Comparison of ENCODE assay signal across 17 mouse cellular contexts in the genomic region with DNA sequence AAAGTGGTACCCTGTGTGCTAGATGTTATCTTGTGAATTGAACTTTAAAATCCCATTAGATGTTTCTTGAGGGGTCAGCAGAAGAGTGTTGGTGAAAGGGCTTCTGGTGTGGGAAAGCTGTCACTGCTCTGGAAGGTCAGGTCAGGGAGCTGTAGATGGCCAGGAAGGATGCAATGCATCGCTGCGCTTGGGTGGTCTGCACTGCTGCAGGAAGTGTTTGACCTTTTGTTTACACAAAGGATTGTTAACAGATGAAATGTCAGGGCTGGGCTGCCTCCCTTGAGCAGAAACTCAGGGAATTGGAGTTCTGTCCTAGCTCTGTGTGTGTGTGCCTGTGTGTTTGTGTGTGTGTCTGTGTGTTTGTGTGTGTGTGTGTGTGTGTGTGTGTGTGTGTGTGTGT.
DNase-seq lines count a peak whose midpoint lies in the region; ATAC-seq and TF ChIP-seq lines count a peak whose summit lies in the region.
"Had no signal": no experiment of that assay in that cellular context is flagged by ENCODE, and none has a peak within 500 bp of the region (broad histone marks: within the 10 kb centered on the region; RNA-seq: fewer than 3 reads in every experiment).

No protein-coding gene starts in this region.

- no peak for TF ChIP-seq POLR2A in brain, embryonic 14.5 days (IDR thresholded peaks at IDR 0.05; ENCODE audit: borderline replicate concordance, extremely low read depth, insufficient read depth, insufficient read length, poor library complexity, severe bottlenecking)

- no peak overlapping the region for H3K4me3 ChIP-seq in kidney, embryonic 14.5 days (ENCODE audit: low read length)
- H3K4me3 ChIP-seq: heart, embryonic 12.5 days; midbrain, embryonic 12.5 days had no signal

- H3K36me3 ChIP-seq in kidney, embryonic 14.5 days (ENCODE audit: control insufficient read depth, insufficient read depth, low read length), result no peaks in the 10 kb centered on the region
- H3K36me3 ChIP-seq: heart, embryonic 12.5 days; midbrain, embryonic 12.5 days had no signal

- no peak for TF ChIP-seq CTCF in brain, embryonic 14.5 days (IDR thresholded peaks at IDR 0.05; ENCODE audit: borderline replicate concordance, extremely low read depth, insufficient read depth, insufficient read length)

- no peak for DNase-seq in kidney, adult 9 months
- DNase-seq in lung, postnatal 10 days, result peak; percentile 13
- no peak for DNase-seq in lung, postnatal 25 days (ENCODE audit: low spot score)
- peak; percentile 10 for DNase-seq in brain, embryonic 14.5 days (ENCODE audit: low read depth)
- DNase-seq in mesoderm, embryonic 11.5 days (ENCODE audit: low read depth, low spot score), result peak; percentile 51
- no peak for DNase-seq in cerebellum, adult 8-10 months
- no peak for DNase-seq in cerebellum, postnatal 10 days
- DNase-seq: B cell, adult 2 months; cerebellum, adult 18-20 months; gastrocnemius, postnatal 25 days; heart, postnatal 36 days; liver; lung, adult 2 months; thymus, adult 18-20 months had no signal

- H3K9me3 ChIP-seq in kidney, embryonic 14.5 days (ENCODE audit: control insufficient read depth, low read length), result no peaks in the 10 kb centered on the region
- H3K9me3 ChIP-seq: heart, embryonic 12.5 days; midbrain, embryonic 12.5 days had no signal

- no peaks in the 10 kb centered on the region for H3K27me3 ChIP-seq in kidney, embryonic 14.5 days (ENCODE audit: control insufficient read depth, insufficient read depth, low read length)
- H3K27me3 ChIP-seq: heart, embryonic 12.5 days; midbrain, embryonic 12.5 days had no signal

- 0% methylated on average over 2 of the region's 2 CpGs for WGBS in kidney, embryonic 14.5 days

- H3K4me2 ChIP-seq in kidney, embryonic 14.5 days (replicated peaks; ENCODE audit: low read depth, low read length), result no peak overlapping the region
- H3K4me2 ChIP-seq: heart, embryonic 12.5 days; midbrain, embryonic 12.5 days had no signal

- H3K9ac ChIP-seq in kidney, embryonic 14.5 days (ENCODE audit: low read depth, low read length), result no peak overlapping the region
- H3K9ac ChIP-seq: heart, embryonic 12.5 days; midbrain, embryonic 12.5 days had no signal

- peak; percentile 91 for ATAC-seq in kidney, embryonic 14.5 days (ENCODE audit: low FRiP score, low TSS enrichment)

- H3K4me1 ChIP-seq in kidney, embryonic 14.5 days (ENCODE audit: control insufficient read depth, insufficient read depth, low read length), result no peaks in the 10 kb centered on the region
- H3K4me1 ChIP-seq: heart, embryonic 12.5 days had no signal

- no peak overlapping the region for H3K27ac ChIP-seq in kidney, embryonic 14.5 days (ENCODE audit: low read depth, low read length)
- H3K27ac ChIP-seq: midbrain, embryonic 12.5 days had no signal

Comparison
In these comparisons a context has a peak if more than half of its experiments do, and no peak if none do; other contexts are left out.
1. DNase-seq: peak in lung, postnatal 10 days (single experiment), brain, embryonic 14.5 days (single experiment) and mesoderm, embryonic 11.5 days (single experiment); none in kidney, adult 9 months (single experiment), lung, postnatal 25 days (single experiment), cerebellum, adult 8-10 months (single experiment) and cerebellum, postnatal 10 days (0 of 2).